Mouse (Mus musculus): ENCODE results near the gene Tmem178.

DNA sequence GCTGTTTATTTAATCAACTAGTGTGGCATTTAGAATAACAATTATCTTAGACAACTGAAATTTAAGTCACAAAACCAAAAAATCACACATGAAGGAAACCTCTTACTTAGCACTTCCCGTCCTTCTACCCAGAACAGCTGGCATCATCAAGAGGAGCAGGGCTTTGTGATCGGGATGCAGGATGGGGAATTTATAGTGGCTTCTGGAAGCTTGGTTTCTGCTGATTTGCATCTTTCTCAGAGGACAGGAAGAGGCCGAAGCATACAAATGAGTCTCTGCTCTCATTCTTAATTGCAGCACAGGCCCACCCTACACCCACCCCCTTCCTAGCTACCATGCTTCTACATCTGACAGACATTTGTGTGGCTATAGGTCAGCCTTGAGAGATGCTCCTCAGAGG lies 99.9 kb downstream of the Tmem178 start:
- TF ChIP-seq CTCF (IDR thresholded peaks at IDR 0.05; ENCODE audit: extremely low read depth, insufficient read length, insufficient replicate concordance, low read depth, low read length) (no peak), POLR2A (IDR thresholded peaks at IDR 0.05; ENCODE audit: low read depth, low read length) (no peak)
